Mouse (Mus musculus): Measurements from ENCODE around the gene Ccl12. TPM values are rescaled to one million over a fixed set of nuclear protein-coding genes. Genes with fewer than 3 reads are reported as not detected.

Gene Ccl12
- polyA plus RNA-seq (2015; fragmentation: Nextera tagmentation; extraction: Ambion mirVana), result 12.9 and 23.0 TPM in 2 replicates

GRCm38 (mm10) chr11:82101529-82101928 lies at the start of gene Ccl12:
TSS of gene Ccl12 (plus strand) at chr11:82101845.
- TF ChIP-seq EP300 (IDR thresholded peaks at IDR 0.05) (no peak), CTCF (IDR thresholded peaks at IDR 0.05) (no peak)
- ATAC-seq, result no peak
- Histone ChIP-seq H3K9me3 (ENCODE audit: low read length) (no peaks in the 10 kb centered on the region), H3K4me2 (replicated peaks; ENCODE audit: low read depth, low read length) (no peak within 1 kb of the TSS), H3K4me3 (ENCODE audit: low read depth, low read length) (no peak within 1 kb of the TSS), H3K9ac (replicated peaks; ENCODE audit: low read depth) (no peak within 1 kb of the TSS), H3K36me3 (ENCODE audit: insufficient read depth, low read length) (no peaks in the 10 kb centered on the region), H3K4me1 (ENCODE audit: insufficient read depth, low read depth, low read length) (no peaks in the 10 kb centered on the region), H3K27ac (ENCODE audit: low read length) (no peak within 1 kb of the TSS), H3K27me3 (replicated peaks; ENCODE audit: insufficient read depth, low read length) (no peaks in the 10 kb centered on the region)
- peak; percentile 10 for DNase-seq (ENCODE audit: low spot score)
- 55% methylated on average over 2 of the region's 2 CpGs for WGBS

- ATAC-seq, result no peak
- Histone ChIP-seq H3K27me3 (replicated peaks; ENCODE audit: insufficient read depth, low read length) (no peaks in the 10 kb centered on the region), H3K4me2 (replicated peaks; ENCODE audit: low read depth, low read length) (no peak overlapping the region), H3K27ac (ENCODE audit: low read length) (no peak overlapping the region), H3K36me3 (ENCODE audit: insufficient read depth, low read length) (no peaks in the 10 kb centered on the region), H3K9ac (replicated peaks; ENCODE audit: low read depth) (no peak overlapping the region), H3K4me1 (ENCODE audit: insufficient read depth, low read depth, low read length) (no peaks in the 10 kb centered on the region), H3K9me3 (ENCODE audit: low read length) (no peaks in the 10 kb centered on the region), H3K4me3 (ENCODE audit: low read depth, low read length) (no peak overlapping the region)
- no peak for TF ChIP-seq EP300 (IDR thresholded peaks at IDR 0.05)
- TF ChIP-seq CTCF (IDR thresholded peaks at IDR 0.05), result no peak
- DNase-seq (ENCODE audit: low spot score), result no peak
- whole genome bisulfite sequencing, result 73% methylated on average over 7 of the region's 7 CpGs
These were observed 47.8 kb upstream of the Ccl12 start for GRCm38 (mm10) chr11:82053849-82054248.

GRCm38 (mm10) chr11:82057646-82058045 lies 44.0 kb upstream of the Ccl12 start, which contains the start of gene Ccl11:
TSS of gene Ccl11 (plus strand) at chr11:82057823.
- 57% methylated on average over 6 of the region's 6 CpGs for WGBS
- Histone ChIP-seq H3K36me3 (ENCODE audit: insufficient read depth, low read length) (no peaks in the 10 kb centered on the region), H3K27me3 (replicated peaks; ENCODE audit: insufficient read depth, low read length) (no peaks in the 10 kb centered on the region), H3K9ac (replicated peaks; ENCODE audit: low read depth) (no peak within 1 kb of the TSS), H3K4me3 (ENCODE audit: low read depth, low read length) (no peak within 1 kb of the TSS), H3K27ac (ENCODE audit: low read length) (no peak within 1 kb of the TSS), H3K4me1 (ENCODE audit: insufficient read depth, low read depth, low read length) (no peaks in the 10 kb centered on the region), H3K4me2 (replicated peaks; ENCODE audit: low read depth, low read length) (no peak within 1 kb of the TSS), H3K9me3 (ENCODE audit: low read length) (no peaks in the 10 kb centered on the region)
- no peak for TF ChIP-seq CTCF (IDR thresholded peaks at IDR 0.05)
- no peak for TF ChIP-seq EP300 (IDR thresholded peaks at IDR 0.05)
- peak; percentile 48 for DNase-seq (ENCODE audit: low spot score)
- no peak for ATAC-seq

- Histone ChIP-seq H3K4me3 (ENCODE audit: low read depth, low read length) (no peak overlapping the region), H3K4me2 (replicated peaks; ENCODE audit: low read depth, low read length) (no peak overlapping the region), H3K9ac (replicated peaks; ENCODE audit: low read depth) (no peak overlapping the region), H3K27me3 (replicated peaks; ENCODE audit: insufficient read depth, low read length) (no peaks in the 10 kb centered on the region), H3K4me1 (ENCODE audit: insufficient read depth, low read depth, low read length) (no peaks in the 10 kb centered on the region), H3K9me3 (ENCODE audit: low read length) (no peaks in the 10 kb centered on the region), H3K36me3 (ENCODE audit: insufficient read depth, low read length) (no peaks in the 10 kb centered on the region), H3K27ac (ENCODE audit: low read length) (no peak overlapping the region)
- peak; percentile 75 for DNase-seq (ENCODE audit: low spot score)
- WGBS, result 54% methylated on average over 3 of the region's 3 CpGs
- peak; percentile 32; the same call in 1 of the 2 replicates for ATAC-seq
- TF ChIP-seq CTCF (IDR thresholded peaks at IDR 0.05), result no peak
- TF ChIP-seq EP300 (IDR thresholded peaks at IDR 0.05), result no peak
These were observed 39.4 kb upstream of the Ccl12 start for GRCm38 (mm10) chr11:82062226-82062625.

- DNase-seq (ENCODE audit: low spot score) (no peak), ATAC-seq (no peak)
- H3K9me3 ChIP-seq (ENCODE audit: low read length), result no peaks in the 10 kb centered on the region
- WGBS, result 80% methylated on average over 2 of the region's 2 CpGs
- H3K27ac ChIP-seq (ENCODE audit: low read length), result no peak overlapping the region
- no peaks in the 10 kb centered on the region for H3K27me3 ChIP-seq (replicated peaks; ENCODE audit: insufficient read depth, low read length)
- H3K4me3 ChIP-seq (ENCODE audit: low read depth, low read length), result no peak overlapping the region
- H3K9ac ChIP-seq (replicated peaks; ENCODE audit: low read depth), result no peak overlapping the region
- no peaks in the 10 kb centered on the region for H3K36me3 ChIP-seq (ENCODE audit: insufficient read depth, low read length)
- no peaks in the 10 kb centered on the region for H3K4me1 ChIP-seq (ENCODE audit: insufficient read depth, low read depth, low read length)
- no peak for TF ChIP-seq CTCF (IDR thresholded peaks at IDR 0.05)
- TF ChIP-seq EP300 (IDR thresholded peaks at IDR 0.05), result no peak
- H3K4me2 ChIP-seq (replicated peaks; ENCODE audit: low read depth, low read length), result no peak overlapping the region
These were observed 38.2 kb upstream of the Ccl12 start for GRCm38 (mm10) chr11:82063454-82063853.

GRCm38 (mm10) chr11:82066953-82067571 lies 34.6 kb upstream of the Ccl12 start:
- Histone ChIP-seq H3K4me1 (ENCODE audit: insufficient read depth, low read depth, low read length) (no peaks in the 10 kb centered on the region), H3K4me3 (ENCODE audit: low read depth, low read length) (no peak overlapping the region), H3K9me3 (ENCODE audit: low read length) (no peaks in the 10 kb centered on the region), H3K4me2 (replicated peaks; ENCODE audit: low read depth, low read length) (no peak overlapping the region), H3K9ac (replicated peaks; ENCODE audit: low read depth) (no peak overlapping the region), H3K36me3 (ENCODE audit: insufficient read depth, low read length) (no peaks in the 10 kb centered on the region), H3K27me3 (replicated peaks; ENCODE audit: insufficient read depth, low read length) (no peaks in the 10 kb centered on the region), H3K27ac (ENCODE audit: low read length) (no peak overlapping the region)
- no peak for DNase-seq (ENCODE audit: low spot score)
- TF ChIP-seq CTCF (IDR thresholded peaks at IDR 0.05) (no peak), EP300 (IDR thresholded peaks at IDR 0.05) (no peak)
- WGBS, result 74% methylated on average over 7 of the region's 7 CpGs
- no peak for ATAC-seq

Measured in lung, postnatal 0 days (tissue).